Mouse (Mus musculus) ovary, adult 2 months (tissue): ENCODE results near the gene Gm4070. TPM values are rescaled to one million over a fixed set of nuclear protein-coding genes. Genes with fewer than 3 reads are reported as not detected.

Experiments used
- polyA plus RNA-seq: library from polyadenylated mRNA; depleted of rRNA; stranded (reverse); fragments of >200 nt; gene quantifications from 2 replicates; pipeline ENCODE4 v1.2.3, GENCODE M21; 2012; rRNA removed

Gm4070 gene
- polyA plus RNA-seq: 1.8 and 2.7 TPM in 2 replicates

DNA sequence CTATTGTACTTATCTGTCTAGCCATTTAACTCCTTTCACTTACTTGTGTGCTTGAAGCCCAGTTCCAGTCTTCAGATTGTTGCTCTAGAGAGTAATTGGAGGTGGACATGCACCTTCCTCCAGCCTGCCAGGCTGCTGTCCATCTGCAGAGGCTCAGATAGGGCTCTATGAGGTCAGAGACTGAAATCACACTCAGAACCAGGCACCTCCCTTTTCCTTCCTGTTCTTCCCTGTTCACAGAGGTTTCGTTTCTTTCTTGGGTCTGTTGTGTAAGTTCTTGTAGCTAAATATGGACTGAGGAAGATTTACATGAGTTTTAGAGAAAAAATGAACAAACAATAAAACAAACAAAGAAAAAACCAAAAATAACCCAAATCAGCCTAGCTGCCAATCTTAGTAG is at the start of gene Gm4070:
Gene Gm4070 (minus strand): TSS at position 156 of the 400 bp plus-strand sequence.

Other genes with a start within 250 kb of the Gm4070 start
- 257 and 273 TPM in 2 replicates for gene Ilk, start 217.4 kb downstream of the Gm4070 start, polyA plus RNA-seq
- gene Rrp8, start 216.6 kb downstream of the Gm4070 start, polyA plus RNA-seq: 13.0 and 13.6 TPM in 2 replicates
- gene Taf10, start 209.6 kb downstream of the Gm4070 start, polyA plus RNA-seq: 682 and 827 TPM in 2 replicates
- 138 and 205 TPM in 2 replicates for gene Tpp1, start 201.7 kb downstream of the Gm4070 start, polyA plus RNA-seq
- gene Dchs1, start 166.3 kb downstream of the Gm4070 start, polyA plus RNA-seq: 28.5 and 33.8 TPM in 2 replicates
- gene Mrpl17, start 142.9 kb downstream of the Gm4070 start, polyA plus RNA-seq: 357 and 435 TPM in 2 replicates